Mouse (Mus musculus) C2C12 (cell line): ENCODE data around the gene Ccdc158.

ENCODE experiments used
- CTCF ChIP-seq: IDR thresholded peaks from one replicate; pipeline ENCODE4 v1.5.1; 2011; ENCODE audit not compliant: control insufficient read depth, insufficient read depth, insufficient read length
- MYOD1 ChIP-seq: IDR thresholded peaks from one replicate; pipeline ENCODE4 v1.6.1; 2011; ENCODE audit warnings: low read depth; ENCODE audit not compliant: control insufficient read depth, insufficient read length
- MYOG ChIP-seq: IDR thresholded peaks from one replicate; pipeline ENCODE4 v1.6.1; 2011; ENCODE audit not compliant: control insufficient read depth, insufficient read length; ENCODE audit errors: extremely low read depth
- USF1 ChIP-seq: IDR thresholded peaks from one replicate; pipeline ENCODE4 v1.6.1; 2011; ENCODE audit warnings: low read depth, mild to moderate bottlenecking, control low read depth, moderate library complexity

DNA sequence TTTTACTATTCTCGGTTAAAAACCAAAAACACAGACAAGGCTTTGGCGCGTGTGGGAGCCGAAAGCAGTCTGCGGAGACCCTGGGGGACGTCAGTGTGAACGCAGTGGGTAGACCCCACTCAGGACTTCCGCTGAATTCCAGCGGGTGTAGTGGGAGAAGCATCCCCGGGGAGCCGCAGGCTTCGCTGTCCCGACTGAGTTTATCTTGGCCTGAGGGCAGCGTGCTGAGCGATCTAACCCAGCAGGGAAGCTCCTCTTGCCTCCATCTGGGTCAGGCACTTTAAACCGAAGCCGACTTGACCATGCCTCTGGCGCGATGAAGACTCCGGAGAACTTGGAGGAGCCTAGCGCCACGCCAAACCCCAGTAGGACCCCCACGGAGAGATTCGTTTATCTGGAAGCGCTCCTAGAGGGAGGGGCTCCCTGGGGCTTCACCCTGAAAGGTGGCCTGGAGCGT, 8.3 kb upstream of the Ccdc158 start, which contains the start of gene Shroom3:
- no peak for TF ChIP-seq CTCF
- TF ChIP-seq USF1, result no peak
- TF ChIP-seq MYOG, result no peak
- TF ChIP-seq MYOD1, result no peak
